Mouse (Mus musculus) cerebellum, postnatal 36 days (tissue): ENCODE measurements around the gene Pan2.
"Not testable (repeated sequence)": the region's sequence is repeated elsewhere in the genome, so short reads cannot be mapped to it uniquely, and the experiment has no call there.

Experiments used
- DNase-seq, 2 experiments: peaks; one replicate each; pipeline ENCODE4 v3.0.0; 2021 to 2022; ENCODE audit warnings: mixed read lengths in 2 of 2

The Pan2 gene

GRCm38 (mm10) chr10:128303126-128304021, at the start of gene Pan2:
Pan2 (plus strand) TSS chr10:128303335.
- DNase-seq, result peak; percentile 100

GRCm38 (mm10) chr10:128253677-128254255, 49.4 kb upstream of the Pan2 start, which contains the start of gene Apon:
Apon (plus strand) TSS chr10:128254096.
- no peak for DNase-seq

GRCm38 (mm10) chr10:128255925-128256324, 47.2 kb upstream of the Pan2 start:
- no peak for DNase-seq

GRCm38 (mm10) chr10:128256328-128256727, 46.8 kb upstream of the Pan2 start:
- no peak for DNase-seq

- no peak for DNase-seq
Observed at GRCm38 (mm10) chr10:128258953-128259352, 44.2 kb upstream of the Pan2 start.

GRCm38 (mm10) chr10:128259946-128260345, 43.2 kb upstream of the Pan2 start:
- DNase-seq, result no peak

- not testable (repeated sequence) for DNase-seq
Observed at GRCm38 (mm10) chr10:128260376-128260775, 42.8 kb upstream of the Pan2 start.

GRCm38 (mm10) chr10:128262300-128262699, 40.8 kb upstream of the Pan2 start:
- no peak for DNase-seq

GRCm38 (mm10) chr10:128263393-128264310, 39.5 kb upstream of the Pan2 start:
- DNase-seq, result no peak

GRCm38 (mm10) chr10:128268371-128268770, 34.8 kb upstream of the Pan2 start, which contains the start of gene Apof:
Apof (plus strand) TSS chr10:128268671.
- no peak for DNase-seq

- DNase-seq, result no peak
Observed at GRCm38 (mm10) chr10:128269206-128269910, 33.8 kb upstream of the Pan2 start.

GRCm38 (mm10) chr10:128270287-128270841, 32.8 kb upstream of the Pan2 start, which contains the start of gene Stat2:
Stat2 (plus strand) TSS chr10:128270559.
- peak; percentile 97 for DNase-seq

GRCm38 (mm10) chr10:128270866-128271265, 32.3 kb upstream of the Pan2 start:
- DNase-seq, result no peak

GRCm38 (mm10) chr10:128271883-128272282, 31.3 kb upstream of the Pan2 start:
- DNase-seq, result peak in 1 of 2 experiments; percentile 35

GRCm38 (mm10) chr10:128272819-128273439, 30.2 kb upstream of the Pan2 start:
- DNase-seq, result not testable (repeated sequence)

GRCm38 (mm10) chr10:128275374-128275773, 27.8 kb upstream of the Pan2 start:
- DNase-seq, result not testable (repeated sequence)

GRCm38 (mm10) chr10:128278158-128278557, 25.0 kb upstream of the Pan2 start:
- DNase-seq, result no peak

GRCm38 (mm10) chr10:128280943-128281342, 22.2 kb upstream of the Pan2 start:
- DNase-seq, result no peak

GRCm38 (mm10) chr10:128281682-128282081, 21.5 kb upstream of the Pan2 start:
- no peak for DNase-seq

- DNase-seq, result peak in 1 of 2 experiments; percentile 36
Observed at GRCm38 (mm10) chr10:128282886-128283450, 20.2 kb upstream of the Pan2 start.
